Mouse (Mus musculus): ENCODE measurements around the gene Cobll1.

The Cobll1 gene

DNA sequence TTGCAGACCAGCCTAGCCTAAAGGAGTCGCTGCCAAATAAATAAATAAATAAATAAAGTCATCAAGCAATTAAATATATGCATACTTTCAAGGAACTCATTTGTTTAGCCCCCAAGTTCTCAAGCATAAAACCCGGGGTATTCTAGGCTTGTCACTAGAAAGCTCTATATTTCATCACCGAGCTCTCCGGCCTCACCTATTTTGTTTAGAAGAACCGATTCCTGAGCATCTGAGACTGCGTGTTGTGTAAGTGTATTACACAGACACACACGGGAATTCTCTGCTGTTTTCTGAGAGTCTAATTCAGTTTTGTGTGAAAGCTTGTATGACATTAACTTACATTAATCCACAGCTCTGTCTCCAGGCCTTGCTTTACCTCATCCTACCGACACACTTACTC is 2.6 kb downstream of the Cobll1 start:
- no peak for DNase-seq (ENCODE audit: low spot score)

DNA sequence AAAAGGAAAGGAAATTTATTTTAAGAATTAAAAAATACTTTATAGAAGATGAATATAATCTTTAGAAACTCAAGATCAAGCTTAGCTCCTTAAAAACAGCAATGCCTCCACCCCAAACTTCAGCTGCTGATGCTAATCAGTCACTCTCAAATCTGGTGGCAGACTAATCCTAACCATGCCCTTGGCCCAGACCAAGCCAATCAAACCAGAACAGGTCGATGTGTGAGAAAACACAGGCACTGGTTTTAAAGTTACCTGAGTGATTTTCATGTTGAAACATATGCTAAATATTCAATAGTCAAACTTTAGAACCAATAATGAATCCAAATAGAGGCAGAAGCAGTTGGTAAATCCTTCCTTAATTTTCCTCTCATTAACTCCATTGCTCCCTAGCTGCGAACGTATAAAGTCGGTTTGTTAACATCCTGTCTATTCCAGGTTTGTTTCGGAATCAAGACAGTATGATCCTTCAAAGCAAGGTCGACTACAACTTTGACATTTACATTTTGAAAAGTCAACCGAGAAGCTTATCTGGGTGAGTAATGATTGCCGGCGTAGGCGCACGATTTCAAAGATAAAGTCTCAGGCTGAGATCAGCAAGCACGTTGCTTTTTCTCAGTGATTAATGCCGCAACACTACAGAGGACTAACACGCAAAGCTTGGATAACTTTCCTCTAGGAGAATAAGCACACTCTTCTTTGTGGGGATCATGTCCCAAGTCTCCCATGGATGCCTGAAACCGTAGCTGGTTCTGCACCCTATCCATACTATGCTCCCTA is 6.3 kb downstream of the Cobll1 start:
- DNase-seq (ENCODE audit: low spot score): no peak

DNA sequence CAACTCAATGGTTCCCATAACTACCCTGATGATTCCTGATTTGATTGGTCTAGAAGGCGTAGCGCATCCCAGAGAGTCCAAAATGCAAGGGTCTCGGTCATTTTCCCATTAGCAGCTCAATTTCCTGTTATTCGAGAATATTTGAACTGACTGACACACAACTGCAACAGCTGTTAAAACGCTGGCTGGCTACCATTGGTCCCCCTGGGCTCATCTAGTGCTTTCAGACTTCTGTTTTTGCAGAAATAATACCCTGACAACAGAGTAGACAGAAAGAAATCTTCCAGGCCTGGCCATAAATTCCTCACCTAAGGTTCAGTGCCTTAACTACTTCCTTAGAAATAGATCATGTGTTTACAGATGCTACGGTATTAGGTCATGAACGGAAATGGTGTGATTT is 10.8 kb downstream of the Cobll1 start:
- DNase-seq (ENCODE audit: low spot score): no peak

GRCm38 (mm10) chr2:65227898-65228290 is 11.3 kb downstream of the Cobll1 start:
- DNase-seq (ENCODE audit: low spot score): no peak

- no peak for DNase-seq (ENCODE audit: low spot score)
These were observed 11.9 kb downstream of the Cobll1 start for GRCm38 (mm10) chr2:65227154-65227897.

DNA sequence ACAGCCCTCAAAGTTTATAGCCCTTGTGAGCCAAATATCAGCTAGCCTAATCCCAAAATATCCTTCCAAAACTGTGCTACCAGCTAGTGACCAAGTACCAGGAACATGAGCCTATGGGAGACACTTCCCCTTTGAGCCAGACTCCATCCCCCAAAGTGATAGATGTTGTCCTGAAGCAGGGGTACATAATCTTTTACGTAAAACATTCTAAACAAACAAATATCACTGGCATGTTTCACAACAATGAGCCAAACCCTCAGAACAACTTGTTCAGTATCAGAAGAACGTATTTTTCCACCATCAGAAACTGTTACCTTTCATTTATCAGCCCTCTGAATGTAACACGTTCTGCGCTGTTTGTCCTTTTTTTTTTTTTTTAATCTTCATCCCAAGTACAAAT is 12.7 kb downstream of the Cobll1 start:
- no peak for DNase-seq (ENCODE audit: low spot score)

- DNase-seq (ENCODE audit: low spot score): no peak
These were observed 15.1 kb downstream of the Cobll1 start for GRCm38 (mm10) chr2:65223956-65224735.

DNA sequence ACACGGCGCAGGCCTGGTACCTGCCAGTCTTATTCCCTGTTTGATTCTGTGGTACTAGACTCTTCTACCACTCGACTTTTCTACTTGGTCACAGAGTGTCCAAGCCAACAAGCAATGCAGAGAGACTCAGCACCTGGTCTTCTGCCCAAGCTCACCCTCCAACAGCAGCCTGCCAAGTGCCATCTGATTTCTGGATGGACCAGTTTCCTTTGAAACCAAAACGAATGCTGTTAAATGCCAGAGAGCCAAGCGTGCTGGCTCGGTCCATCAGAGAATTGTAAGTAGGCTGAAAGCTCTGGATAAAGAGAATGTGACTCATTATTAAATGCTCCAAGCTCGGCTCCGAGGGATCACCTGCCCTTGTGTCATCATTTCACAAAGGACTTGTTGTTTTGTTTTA is 16.2 kb downstream of the Cobll1 start:
- DNase-seq (ENCODE audit: low spot score): no peak

- no peak for DNase-seq (ENCODE audit: low spot score)
These were observed 17.6 kb downstream of the Cobll1 start for GRCm38 (mm10) chr2:65221646-65222045.

- DNase-seq (ENCODE audit: low spot score): no peak
These were observed 18.6 kb downstream of the Cobll1 start for GRCm38 (mm10) chr2:65220563-65220962.

DNA sequence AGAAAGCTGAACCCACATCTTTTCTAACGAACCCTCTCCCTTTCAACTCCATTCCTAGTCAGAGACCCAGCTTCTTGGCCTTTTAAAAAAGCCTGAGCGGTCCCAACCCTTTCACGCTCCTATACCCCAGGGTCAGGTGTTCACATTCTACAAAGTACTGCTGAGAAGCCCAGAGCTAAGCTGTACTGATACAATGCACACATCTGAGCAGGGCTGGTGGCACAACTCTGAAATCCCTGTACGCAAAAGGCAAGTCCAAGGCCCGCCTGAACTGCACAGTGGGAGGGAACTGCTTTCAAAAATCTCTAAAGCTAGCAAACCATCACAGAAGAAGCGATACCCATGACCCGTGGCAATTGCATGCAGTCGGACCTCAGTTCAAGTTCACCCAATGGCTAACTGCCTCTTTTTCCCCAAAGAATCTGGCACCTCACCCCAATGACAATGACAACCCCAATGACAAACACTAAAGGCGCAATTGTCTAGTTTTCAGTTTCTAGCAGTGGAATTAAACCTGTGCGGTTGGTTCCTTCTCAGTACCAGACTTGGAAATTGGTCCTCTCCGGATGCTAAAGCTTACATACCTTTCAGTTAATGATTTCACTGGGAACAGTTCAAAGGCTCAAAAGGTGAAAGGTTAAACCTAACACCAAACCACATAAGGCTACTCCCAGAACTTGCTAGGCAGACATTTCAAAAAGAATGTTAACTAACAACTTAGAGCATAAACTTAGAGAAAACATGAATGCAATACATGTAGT is 19.6 kb downstream of the Cobll1 start:
- no peak for DNase-seq (ENCODE audit: low spot score)

DNA sequence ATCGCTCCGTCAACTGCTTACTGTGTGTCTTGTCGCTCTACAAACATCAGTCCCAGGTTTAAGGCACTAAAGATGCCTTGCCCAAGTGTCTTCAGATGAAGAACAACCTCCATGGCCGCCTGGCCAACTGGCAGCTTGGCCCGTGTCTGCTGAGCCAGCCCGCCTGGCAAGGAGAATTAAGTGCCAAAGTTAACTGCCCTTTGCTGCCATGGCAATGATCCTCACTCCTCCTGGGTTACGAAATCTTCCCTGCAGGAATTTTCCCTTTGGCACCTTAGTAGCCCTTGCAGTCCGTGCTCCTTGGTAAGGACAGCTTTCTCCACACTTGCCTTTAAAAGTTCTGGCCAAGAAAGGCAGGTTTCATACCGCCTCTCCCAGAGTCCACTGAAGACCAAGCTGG is 20.9 kb downstream of the Cobll1 start:
- no peak for DNase-seq (ENCODE audit: low spot score)

DNA sequence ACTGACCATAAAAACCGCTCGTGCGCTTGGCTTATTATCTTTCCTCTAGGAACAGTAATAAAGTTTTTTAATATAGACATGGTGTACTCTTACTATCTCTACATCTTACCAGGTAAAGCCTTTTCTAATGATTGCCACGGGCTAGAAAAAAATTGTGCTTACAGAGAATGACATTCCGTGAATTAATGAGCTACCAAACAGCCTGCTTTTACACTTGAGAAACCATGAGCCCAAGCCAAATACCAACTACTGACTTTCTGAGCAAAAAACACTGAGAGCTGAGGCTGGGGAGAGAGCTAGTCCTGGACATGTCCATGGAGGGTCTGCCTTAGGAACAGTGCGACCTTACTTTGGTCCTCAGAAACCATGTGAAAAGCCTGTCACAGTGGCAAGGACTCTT is 21.5 kb downstream of the Cobll1 start:
- DNase-seq (ENCODE audit: low spot score): no peak

DNA sequence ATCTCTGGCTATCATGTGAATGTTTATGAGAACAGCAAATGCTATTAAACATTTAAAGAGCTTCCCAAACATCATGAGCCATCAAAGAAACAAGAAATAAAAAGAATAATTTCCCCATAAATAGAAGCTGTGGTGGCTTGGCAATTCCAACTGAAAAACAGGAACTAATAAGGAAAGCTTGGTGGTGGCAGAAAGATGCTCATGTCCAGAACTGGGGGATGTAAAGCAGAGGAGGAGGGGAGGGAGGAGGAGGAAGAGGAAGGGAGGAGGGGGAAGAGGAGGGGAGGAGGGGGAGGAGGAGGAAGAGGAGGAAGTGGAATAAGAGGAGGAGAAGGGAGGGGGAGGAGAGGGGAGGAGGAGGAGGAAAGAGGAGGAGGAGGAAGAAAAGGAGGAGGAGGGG is 23.0 kb downstream of the Cobll1 start:
- DNase-seq (ENCODE audit: low spot score): no peak

DNA sequence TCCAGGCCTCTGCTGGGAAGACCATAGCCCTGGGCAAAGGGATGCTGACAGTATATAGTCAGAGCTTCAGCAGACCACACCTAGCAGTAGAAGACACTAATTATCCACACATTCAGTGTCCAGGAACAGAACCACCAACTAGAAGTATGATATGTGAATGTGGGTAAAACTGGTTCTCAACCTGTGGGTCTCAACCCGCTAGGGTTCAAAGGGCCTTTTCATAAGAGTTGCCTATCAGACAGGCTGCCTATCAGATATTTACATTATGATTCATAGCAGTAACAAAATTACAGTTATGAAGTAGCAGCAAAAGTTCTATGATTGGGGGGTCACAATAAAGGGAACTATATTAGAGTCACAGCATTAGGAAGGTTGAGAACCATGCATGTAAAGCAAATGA is 24.6 kb downstream of the Cobll1 start:
- DNase-seq (ENCODE audit: low spot score): no peak

- DNase-seq (ENCODE audit: low spot score): no peak
These were observed 25.5 kb downstream of the Cobll1 start for GRCm38 (mm10) chr2:65213675-65214074.

DNA sequence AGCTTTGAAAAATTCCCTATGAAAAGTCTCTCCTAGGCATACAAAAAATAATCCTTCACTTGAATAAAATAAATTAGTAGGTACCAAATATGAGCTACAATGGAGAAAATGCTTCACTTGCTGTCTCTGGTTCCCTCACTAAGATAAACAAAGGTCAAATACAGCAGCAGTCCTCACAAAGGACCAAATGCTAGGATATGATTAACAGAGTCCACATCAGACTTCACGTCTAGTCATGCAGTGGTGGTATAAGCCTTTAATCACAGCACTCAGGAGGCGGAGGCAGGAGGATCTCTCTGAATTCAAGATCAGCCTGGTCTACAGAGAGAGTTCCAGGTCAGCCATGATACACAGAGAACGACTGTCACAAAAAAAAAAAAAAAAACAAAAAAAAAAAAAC is 27.6 kb downstream of the Cobll1 start:
- DNase-seq (ENCODE audit: low spot score): no peak

GRCm38 (mm10) chr2:65207750-65208149 is 31.5 kb downstream of the Cobll1 start:
- no peak for DNase-seq (ENCODE audit: low spot score)

DNA sequence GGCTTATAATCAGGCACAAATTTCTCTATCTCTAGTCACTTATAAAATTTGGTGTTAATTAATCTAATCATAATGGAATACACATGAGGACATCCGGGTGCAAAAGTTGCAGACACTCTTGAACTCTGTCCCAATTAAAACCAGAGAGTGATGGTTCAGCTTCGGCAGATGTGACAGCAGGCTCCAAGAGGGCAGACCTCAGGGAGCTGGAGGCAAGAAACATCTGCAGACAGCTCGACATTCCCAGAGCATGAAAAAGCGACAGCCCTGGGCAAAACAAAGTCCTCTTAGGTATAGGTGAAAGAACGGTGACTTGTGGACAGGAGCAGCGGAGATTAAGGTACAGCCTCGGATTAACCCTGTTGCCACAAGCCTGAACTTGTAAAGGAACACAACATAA is 35.5 kb downstream of the Cobll1 start:
- DNase-seq (ENCODE audit: low spot score): no peak

- DNase-seq (ENCODE audit: low spot score): no peak
These were observed 39.5 kb downstream of the Cobll1 start for GRCm38 (mm10) chr2:65199706-65200105.

DNA sequence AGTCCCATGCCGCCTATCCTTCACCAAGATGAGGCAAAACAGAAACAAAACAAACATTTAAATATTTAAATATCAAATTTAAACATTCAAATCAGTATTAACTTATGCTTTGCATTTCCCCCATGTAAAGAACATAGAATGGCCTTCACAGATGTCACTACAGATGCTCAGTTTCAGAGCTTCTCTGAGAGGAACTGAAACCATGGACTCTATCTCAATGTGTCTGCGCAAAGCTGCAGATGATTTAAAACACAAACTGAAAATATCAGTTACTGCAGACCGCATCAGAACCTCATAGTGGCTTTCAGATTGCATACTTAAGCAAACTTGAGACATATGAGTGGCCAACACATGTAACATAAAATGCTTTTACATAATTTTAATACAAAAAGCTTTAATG is 40.6 kb downstream of the Cobll1 start:
- DNase-seq (ENCODE audit: low spot score): no peak

- no peak for DNase-seq (ENCODE audit: low spot score)
These were observed 42.2 kb downstream of the Cobll1 start for GRCm38 (mm10) chr2:65196994-65197393.

All from embryo, embryonic 10 days (tissue).